Mouse (Mus musculus) neural tube, embryonic 15.5 days (tissue): ENCODE measurements around the gene Rgs1. TPM values are rescaled to one million over a fixed set of nuclear protein-coding genes. Genes with fewer than 3 reads are reported as not detected.

Experiments used
- ATAC-seq: fragments of 200-750 bp; cut with Nextera tagmentation; 2 replicates; pipeline ENCODE4 v1.8.0; 2017; ENCODE audit warnings: mild to moderate bottlenecking, moderate TSS enrichment, moderate library complexity; ENCODE audit not compliant: low FRiP score
- H3K27ac ChIP-seq: fragments of 300-500 bp; sonication (generic); replicated peaks from 2 replicates; pipeline ENCODE4 v1.5.1; 2015; ENCODE audit warnings: mild to moderate bottlenecking, inconsistent platforms
- H3K27me3 ChIP-seq: fragments of 300-500 bp; sonication (generic); replicated peaks from 2 replicates; pipeline ENCODE4 v1.6.1; 2015; ENCODE audit warnings: inconsistent platforms
- H3K36me3 ChIP-seq: fragments of 300-500 bp; sonication (generic); 2 replicates; pipeline ENCODE4 v1.6.1; 2015; ENCODE audit warnings: inconsistent platforms
- H3K4me1 ChIP-seq: fragments of 300-500 bp; sonication (generic); 2 replicates; pipeline ENCODE4 v1.6.1; 2015; ENCODE audit warnings: inconsistent platforms
- H3K4me2 ChIP-seq: fragments of 300-500 bp; sonication (generic); 2 replicates; pipeline ENCODE4 v1.6.1; 2015; ENCODE audit warnings: inconsistent platforms, mild to moderate bottlenecking, moderate library complexity
- H3K4me3 ChIP-seq: fragments of 300-500 bp; sonication (generic); replicated peaks from 2 replicates; pipeline ENCODE4 v1.5.1; 2015; ENCODE audit warnings: mild to moderate bottlenecking, inconsistent platforms
- H3K9ac ChIP-seq: fragments of 300-500 bp; sonication (generic); replicated peaks from 2 replicates; pipeline ENCODE4 v1.6.1; 2015; ENCODE audit warnings: mild to moderate bottlenecking, inconsistent platforms
- H3K9me3 ChIP-seq: fragments of 300-500 bp; sonication (generic); replicated peaks from 2 replicates; pipeline ENCODE4 v1.6.1; 2016; ENCODE audit warnings: inconsistent platforms
- WGBS: fragments of 180-500 bp; shearing (Covaris S2); methylation state at CpG from one replicate; pipeline ENCODE4 v1.1.7; 2015; ENCODE audit warnings: mixed read lengths; 5-methylcytosine and 5-hydroxymethylcytosine counted together
- polyA plus RNA-seq: library from polyadenylated mRNA; unstranded; fragments of >200 nt; fragmentation: Nextera tagmentation; extraction: Ambion mirVana; gene quantifications from 2 replicates; pipeline ENCODE4 v1.2.1, GENCODE M21; 2015

The Rgs1 gene
- polyA plus RNA-seq, result 0.88 TPM in 1 of 2 replicates, not detected in the other

GRCm38 (mm10) chr1:144248923-144249322, at the start of gene Rgs1:
Gene Rgs1 (minus strand): TSS chr1:144249242.
- no peak within 1 kb of the TSS for H3K27ac ChIP-seq
- H3K27me3 ChIP-seq, result no peaks in the 10 kb centered on the region
- H3K4me2 ChIP-seq, result no peak within 1 kb of the TSS
- no peak within 1 kb of the TSS for H3K9ac ChIP-seq
- no peaks in the 10 kb centered on the region for H3K9me3 ChIP-seq
- H3K4me1 ChIP-seq, result no peaks in the 10 kb centered on the region
- H3K36me3 ChIP-seq, result no peaks in the 10 kb centered on the region
- WGBS, result 65% methylated on average over 9 of the region's 9 CpGs
- H3K4me3 ChIP-seq, result no peak within 1 kb of the TSS
- ATAC-seq, result no peak

DNA sequence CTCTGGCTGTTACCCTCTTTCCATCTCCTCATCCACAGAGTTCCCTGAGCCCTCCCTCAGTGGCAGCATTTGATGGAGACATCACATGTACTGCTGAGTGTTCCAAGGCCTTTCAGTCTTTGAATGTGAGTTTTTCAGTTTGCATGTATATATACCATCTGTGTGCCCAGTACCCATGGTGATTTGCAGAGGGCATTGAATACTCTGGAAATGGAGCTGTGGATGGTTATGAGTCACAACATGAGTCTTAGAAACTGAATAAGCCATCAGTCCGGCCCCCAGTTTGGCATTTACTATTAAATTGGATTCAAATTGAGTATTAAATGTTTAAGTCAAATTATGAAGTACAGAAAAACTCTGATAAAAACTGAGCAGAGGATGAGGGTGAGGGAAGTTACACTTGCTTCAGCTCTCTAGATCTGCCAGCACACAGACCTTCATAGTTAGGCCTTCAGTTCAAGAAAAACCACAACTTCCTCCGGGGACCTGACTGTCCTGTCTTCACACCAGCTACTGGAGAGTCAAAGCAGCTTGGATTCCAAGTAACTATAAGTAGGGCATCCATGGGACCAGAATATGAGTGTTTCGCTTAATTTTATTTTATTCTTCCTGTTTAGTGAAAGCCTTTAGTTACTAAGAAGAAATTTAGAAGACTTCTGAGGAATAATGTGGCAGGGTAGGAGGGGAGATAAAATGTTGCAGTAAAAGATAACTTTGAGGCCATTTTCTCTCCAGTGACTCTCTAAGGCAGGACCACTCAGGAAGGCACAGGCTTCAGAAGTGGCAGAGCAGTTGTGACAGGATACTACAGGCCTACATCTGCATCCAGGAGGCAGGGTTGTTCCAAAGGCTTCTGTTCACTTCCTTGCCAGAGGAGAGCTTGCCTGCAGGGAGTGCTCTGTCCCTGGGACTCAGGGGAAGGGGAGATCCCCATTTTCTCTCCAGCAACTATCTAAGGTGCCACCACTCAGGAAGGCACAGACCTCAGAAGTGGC, 34.3 kb upstream of the Rgs1 start:
- no peak overlapping the region for H3K4me3 ChIP-seq
- H3K36me3 ChIP-seq, result no peaks in the 10 kb centered on the region
- H3K4me1 ChIP-seq, result no peaks in the 10 kb centered on the region
- no peaks in the 10 kb centered on the region for H3K9me3 ChIP-seq
- ATAC-seq, result no peak
- 90% methylated on average over 3 of the region's 3 CpGs for WGBS
- no peak overlapping the region for H3K9ac ChIP-seq
- no peak overlapping the region for H3K4me2 ChIP-seq
- no peaks in the 10 kb centered on the region for H3K27me3 ChIP-seq
- H3K27ac ChIP-seq, result no peak overlapping the region

- 63% methylated on average over 4 of the region's 4 CpGs for WGBS
- no peak overlapping the region for H3K4me3 ChIP-seq
- H3K4me1 ChIP-seq, result no peaks in the 10 kb centered on the region
- H3K36me3 ChIP-seq, result no peaks in the 10 kb centered on the region
- no peak overlapping the region for H3K9ac ChIP-seq
- no peaks in the 10 kb centered on the region for H3K9me3 ChIP-seq
- no peak overlapping the region for H3K4me2 ChIP-seq
- ATAC-seq, result no peak
- no peak overlapping the region for H3K27ac ChIP-seq
- no peaks in the 10 kb centered on the region for H3K27me3 ChIP-seq
These were observed 31.0 kb upstream of the Rgs1 start for GRCm38 (mm10) chr1:144280056-144280455.

- Histone ChIP-seq H3K4me1 (no peaks in the 10 kb centered on the region), H3K27me3 (no peaks in the 10 kb centered on the region), H3K9me3 (no peaks in the 10 kb centered on the region), H3K36me3 (no peaks in the 10 kb centered on the region), H3K4me2 (no peak overlapping the region), H3K27ac (no peak overlapping the region), H3K4me3 (no peak overlapping the region), H3K9ac (no peak overlapping the region)
- ATAC-seq, result no peak
- 85% methylated on average over 2 of the region's 2 CpGs for WGBS
These were observed 23.9 kb upstream of the Rgs1 start for GRCm38 (mm10) chr1:144272991-144273390.

GRCm38 (mm10) chr1:144269112-144269511, 20.1 kb upstream of the Rgs1 start:
- H3K9me3 ChIP-seq, result no peaks in the 10 kb centered on the region
- H3K4me3 ChIP-seq, result no peak overlapping the region
- H3K27ac ChIP-seq, result no peak overlapping the region
- H3K27me3 ChIP-seq, result no peaks in the 10 kb centered on the region
- no peak for ATAC-seq
- no peaks in the 10 kb centered on the region for H3K4me1 ChIP-seq
- no peak overlapping the region for H3K9ac ChIP-seq
- H3K4me2 ChIP-seq, result no peak overlapping the region
- no peaks in the 10 kb centered on the region for H3K36me3 ChIP-seq
- WGBS, result 91% methylated on average over 2 of the region's 2 CpGs

DNA sequence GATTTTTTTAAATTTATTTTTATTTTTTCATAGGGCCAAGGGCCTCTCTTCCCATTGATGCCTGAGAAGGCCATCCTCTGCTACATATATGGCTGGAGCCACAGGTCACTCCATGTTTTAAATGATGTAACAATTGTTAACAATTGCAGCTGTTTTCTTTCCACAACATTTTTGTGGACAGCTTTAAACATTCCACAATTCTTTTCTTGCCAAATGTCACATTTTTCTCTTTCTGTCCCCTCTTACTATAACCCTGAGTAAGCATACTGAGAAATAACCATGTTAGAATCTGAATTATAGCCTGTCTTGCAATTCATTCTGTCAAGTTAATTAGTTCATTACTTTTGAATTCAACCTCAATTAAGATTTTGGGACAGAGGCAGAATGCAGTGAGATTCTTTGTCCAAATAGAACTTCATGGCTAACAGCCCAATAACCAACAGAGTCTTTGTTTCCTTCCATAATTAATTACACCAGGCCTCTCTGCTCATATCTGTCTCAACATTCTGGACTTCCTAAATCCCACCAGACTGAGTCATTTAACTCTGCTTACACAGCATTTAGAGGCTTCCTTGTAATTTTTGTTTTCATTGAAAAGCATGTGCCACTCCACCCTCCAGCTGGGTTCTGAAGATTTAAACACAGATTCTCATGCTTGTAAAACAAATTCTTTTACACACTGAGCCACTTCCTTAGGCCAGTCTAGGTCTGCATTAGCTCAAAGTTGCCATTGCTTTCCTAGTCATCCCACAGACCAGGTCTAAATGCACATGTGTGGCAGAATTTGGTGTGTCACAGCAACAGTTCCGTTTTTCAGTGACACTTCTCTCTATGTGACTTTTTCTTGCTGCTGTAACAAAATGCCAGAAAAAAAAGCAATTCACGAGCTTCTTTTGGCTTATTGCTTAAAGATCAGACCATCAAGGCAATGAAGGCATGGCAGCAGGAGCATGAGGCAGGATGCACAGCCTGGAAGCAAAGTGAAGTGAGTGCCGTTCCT, 18.7 kb upstream of the Rgs1 start:
- H3K9ac ChIP-seq, result no peak overlapping the region
- H3K4me3 ChIP-seq, result no peak overlapping the region
- no peak overlapping the region for H3K27ac ChIP-seq
- no peaks in the 10 kb centered on the region for H3K9me3 ChIP-seq
- ATAC-seq, result no peak
- 78% methylated on average over 3 of the region's 3 CpGs for WGBS
- no peaks in the 10 kb centered on the region for H3K4me1 ChIP-seq
- H3K36me3 ChIP-seq, result no peaks in the 10 kb centered on the region
- no peaks in the 10 kb centered on the region for H3K27me3 ChIP-seq
- H3K4me2 ChIP-seq, result no peak overlapping the region

- no peak overlapping the region for H3K4me2 ChIP-seq
- no peak overlapping the region for H3K9ac ChIP-seq
- H3K27me3 ChIP-seq, result no peaks in the 10 kb centered on the region
- H3K36me3 ChIP-seq, result no peaks in the 10 kb centered on the region
- WGBS, result 91% methylated on average over 3 of the region's 3 CpGs
- H3K27ac ChIP-seq, result no peak overlapping the region
- H3K9me3 ChIP-seq, result no peaks in the 10 kb centered on the region
- no peak overlapping the region for H3K4me3 ChIP-seq
- ATAC-seq, result no peak
- H3K4me1 ChIP-seq, result no peaks in the 10 kb centered on the region
These were observed 15.0 kb upstream of the Rgs1 start for GRCm38 (mm10) chr1:144264000-144264399.

DNA sequence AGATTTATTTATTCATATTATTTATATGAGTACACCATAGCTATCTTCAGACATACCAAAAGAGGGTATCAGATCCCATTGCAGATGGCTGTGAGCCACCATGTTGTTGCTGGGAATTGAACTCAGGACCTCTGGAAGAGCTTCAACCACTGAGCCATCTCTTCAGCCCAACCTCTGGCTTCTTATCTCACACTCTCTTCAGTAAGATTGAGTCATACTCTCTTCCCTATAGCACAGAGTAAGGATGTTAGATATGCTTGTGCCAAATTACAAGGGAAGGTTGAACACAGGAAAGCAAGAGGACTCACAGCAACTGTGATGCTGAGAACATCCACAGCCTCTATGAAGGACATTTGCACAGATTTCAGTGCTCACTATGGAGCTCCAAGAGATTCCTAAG, 13.0 kb upstream of the Rgs1 start:
- no peak overlapping the region for H3K4me2 ChIP-seq
- H3K27me3 ChIP-seq, result no peaks in the 10 kb centered on the region
- no peak overlapping the region for H3K9ac ChIP-seq
- no peaks in the 10 kb centered on the region for H3K36me3 ChIP-seq
- no peak overlapping the region for H3K27ac ChIP-seq
- no peak for ATAC-seq
- no peak overlapping the region for H3K4me3 ChIP-seq
- no peaks in the 10 kb centered on the region for H3K9me3 ChIP-seq
- H3K4me1 ChIP-seq, result no peaks in the 10 kb centered on the region

GRCm38 (mm10) chr1:144258779-144259178, 9.7 kb upstream of the Rgs1 start:
- Histone ChIP-seq H3K9ac (no peak overlapping the region), H3K4me1 (no peaks in the 10 kb centered on the region), H3K36me3 (no peaks in the 10 kb centered on the region), H3K4me2 (no peak overlapping the region), H3K27ac (no peak overlapping the region), H3K27me3 (no peaks in the 10 kb centered on the region), H3K9me3 (no peaks in the 10 kb centered on the region), H3K4me3 (no peak overlapping the region)
- WGBS, result 68% methylated on average over 3 of the region's 3 CpGs
- ATAC-seq, result no peak

DNA sequence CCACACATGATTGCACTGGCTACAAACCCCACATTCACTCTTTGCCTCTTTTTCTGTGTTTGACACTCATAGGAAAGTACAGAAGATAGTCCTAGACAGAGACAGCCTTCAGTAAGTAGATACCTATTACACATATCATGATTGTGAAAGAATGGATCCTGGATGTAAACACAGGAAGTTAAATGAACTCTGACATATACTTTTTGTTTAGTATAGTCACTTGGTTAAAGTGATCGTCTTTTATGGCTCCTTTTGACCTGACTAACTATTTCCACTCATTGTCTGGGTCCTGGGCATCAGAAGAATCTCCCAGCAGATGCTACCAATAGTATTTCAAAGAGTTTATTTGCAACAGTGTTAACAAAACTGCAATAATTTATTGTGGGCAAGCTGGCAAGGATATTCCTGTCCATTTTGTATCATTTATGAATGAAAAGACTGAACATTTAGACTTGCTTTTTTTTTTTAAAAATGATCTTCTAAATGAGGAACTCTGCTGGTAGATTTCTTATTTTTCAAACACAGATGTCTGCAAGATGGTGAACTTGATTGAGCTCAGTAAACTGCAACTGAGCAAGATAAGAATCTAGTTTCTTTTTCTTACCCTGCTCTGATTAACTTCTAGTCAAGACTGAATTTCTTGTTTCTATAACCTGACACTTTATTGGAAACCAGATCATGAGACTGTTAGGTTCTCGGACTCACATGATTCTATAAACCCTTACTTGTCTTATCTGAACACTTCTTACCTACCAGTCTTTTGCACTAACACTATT, 7.7 kb upstream of the Rgs1 start:
- Histone ChIP-seq H3K4me3 (no peak overlapping the region), H3K27me3 (no peaks in the 10 kb centered on the region), H3K4me1 (no peaks in the 10 kb centered on the region), H3K9ac (no peak overlapping the region), H3K36me3 (no peaks in the 10 kb centered on the region), H3K27ac (no peak overlapping the region), H3K4me2 (no peak overlapping the region), H3K9me3 (no peaks in the 10 kb centered on the region)
- WGBS, result 74% methylated on average over 2 of the region's 2 CpGs
- ATAC-seq, result no peak

DNA sequence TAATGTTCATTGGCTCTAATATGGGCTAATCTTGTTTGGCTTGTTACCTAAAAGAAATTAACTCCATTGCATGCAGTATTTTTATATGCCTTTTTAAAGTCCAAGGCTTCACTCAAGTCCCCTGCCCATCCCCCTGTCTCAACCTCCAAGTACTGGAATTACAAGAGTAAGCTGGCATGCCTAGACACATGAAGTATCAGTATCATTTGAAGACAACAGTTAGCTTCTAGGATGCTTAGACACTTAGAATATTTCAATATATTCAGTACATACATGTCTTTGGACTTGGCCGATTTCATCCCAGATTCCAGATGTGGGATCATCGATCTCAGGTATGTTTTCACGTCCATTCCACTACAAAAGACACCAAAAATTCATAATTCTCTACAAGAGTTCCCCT, 836 bp downstream of the Rgs1 start:
- ATAC-seq, result no peak
- WGBS, result 94% methylated on average over 3 of the region's 3 CpGs
- Histone ChIP-seq H3K4me3 (no peak overlapping the region), H3K27ac (no peak overlapping the region), H3K4me1 (no peaks in the 10 kb centered on the region), H3K9me3 (no peaks in the 10 kb centered on the region), H3K36me3 (no peaks in the 10 kb centered on the region), H3K27me3 (no peaks in the 10 kb centered on the region), H3K4me2 (no peak overlapping the region), H3K9ac (no peak overlapping the region)
